Mouse (Mus musculus) testis, adult 2 months (tissue): ENCODE measurements around the gene Cacng8. TPM values are rescaled to one million over a fixed set of nuclear protein-coding genes. Genes with fewer than 3 reads are reported as not detected.

ENCODE experiments used
- H3K27ac ChIP-seq: fragments of 200-500 bp; 2 replicates; pipeline ENCODE4 v1.5.1; 2012; ENCODE audit warnings: low read depth, low read length; ENCODE audit not compliant: control insufficient read depth, insufficient read depth
- H3K27me3 ChIP-seq: fragments of 200-500 bp; 2 replicates; pipeline ENCODE4 v1.6.1; 2012; ENCODE audit warnings: mild to moderate bottlenecking, low read length, moderate library complexity; ENCODE audit not compliant: control insufficient read depth, insufficient read depth
- H3K36me3 ChIP-seq: fragments of 200-500 bp; 2 replicates; pipeline ENCODE4 v1.6.1; 2012; ENCODE audit warnings: mild to moderate bottlenecking, low read length; ENCODE audit not compliant: control insufficient read depth, insufficient read depth
- H3K4me1 ChIP-seq: fragments of 200-500 bp; 2 replicates; pipeline ENCODE4 v1.6.1; 2012; ENCODE audit warnings: low read length; ENCODE audit not compliant: control insufficient read depth, insufficient read depth
- H3K4me3 ChIP-seq: fragments of 200-500 bp; 2 replicates; pipeline ENCODE4 v1.5.1; 2012; ENCODE audit warnings: low read depth, mild to moderate bottlenecking, low read length, moderate library complexity, mixed read lengths; ENCODE audit not compliant: control insufficient read depth
- CTCF ChIP-seq: fragments of 200-500 bp; IDR thresholded peaks from 2 replicates; pipeline ENCODE4 v1.5.1; 2012; ENCODE audit warnings: low read depth, mild to moderate bottlenecking, inconsistent platforms, low read length, moderate library complexity; ENCODE audit not compliant: control insufficient read depth, insufficient read depth, insufficient replicate concordance
- POLR2A ChIP-seq: fragments of 200-500 bp; IDR thresholded peaks from 2 replicates; pipeline ENCODE4 v1.6.1; 2012; ENCODE audit warnings: low read depth, mild to moderate bottlenecking, inconsistent platforms, low read length, moderate library complexity; ENCODE audit not compliant: control insufficient read depth
- polyA plus RNA-seq: library from polyadenylated mRNA; depleted of rRNA; stranded (reverse); fragments of >200 nt; gene quantifications from 2 replicates; pipeline ENCODE4 v1.2.3, GENCODE M21; 2012; rRNA removed

The Cacng8 gene
- polyA plus RNA-seq, 1 experiment, result 10.9 TPM

DNA sequence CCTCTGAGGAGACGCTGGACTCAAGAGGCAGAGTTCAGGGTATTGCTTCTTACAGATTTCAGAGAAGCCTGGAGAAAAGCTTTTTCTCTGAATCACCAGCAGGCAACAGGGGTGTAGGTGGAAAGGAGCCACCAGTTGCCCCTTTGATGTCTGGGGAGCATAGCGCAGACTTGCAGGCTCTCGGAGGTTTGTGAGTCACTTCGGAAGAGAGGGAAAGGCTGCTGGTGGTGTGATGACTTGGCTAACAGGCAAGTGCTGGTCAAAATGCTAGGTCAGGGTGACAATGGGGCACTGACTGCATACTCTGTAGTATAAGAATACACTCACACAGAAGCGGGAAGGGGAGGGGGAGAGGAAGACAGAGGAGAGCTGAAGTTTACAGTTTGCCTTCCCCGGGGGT is 60.7 kb downstream of the Cacng8 start:
- H3K27ac ChIP-seq, result no peak overlapping the region
- no peak for TF ChIP-seq POLR2A
- TF ChIP-seq CTCF, result no peak
- no peak overlapping the region for H3K4me3 ChIP-seq
- H3K36me3 ChIP-seq, result no peaks in the 10 kb centered on the region
- H3K4me1 ChIP-seq, result no peaks in the 10 kb centered on the region
- no peaks in the 10 kb centered on the region for H3K27me3 ChIP-seq

DNA sequence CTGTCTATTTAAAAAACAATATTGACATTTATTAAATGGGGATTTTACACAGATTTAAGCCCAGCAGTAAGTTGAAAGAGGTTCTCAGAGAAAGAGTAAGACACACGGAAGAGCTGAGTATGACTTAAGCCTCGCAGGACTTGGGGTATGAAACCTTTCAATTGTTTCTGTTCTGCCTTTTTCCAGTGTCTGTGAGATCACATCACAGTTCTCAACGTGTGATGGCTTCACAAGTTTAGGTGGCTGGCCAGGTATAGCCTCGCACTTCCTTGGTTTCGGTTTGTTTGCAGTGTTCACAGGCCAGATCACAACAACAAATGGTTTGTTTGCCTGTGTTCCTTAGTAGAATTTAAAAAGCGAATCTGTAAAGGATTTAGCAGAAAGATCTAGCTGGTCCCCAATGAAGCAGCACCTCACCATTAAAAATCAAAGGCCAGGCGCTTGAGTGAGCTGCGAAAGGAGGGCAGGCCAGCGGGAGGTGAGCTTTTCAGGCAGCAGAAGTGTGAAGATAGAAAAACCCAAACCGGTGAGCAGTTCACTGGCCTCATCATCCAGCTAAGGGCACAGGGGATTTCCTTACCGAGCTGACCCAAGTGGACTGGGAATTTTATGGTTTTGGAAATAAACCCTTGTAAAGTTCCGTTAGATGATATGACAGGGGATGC is 62.5 kb downstream of the Cacng8 start:
- TF ChIP-seq CTCF, result no peak
- no peak for TF ChIP-seq POLR2A
- no peaks in the 10 kb centered on the region for H3K4me1 ChIP-seq
- H3K4me3 ChIP-seq, result no peak overlapping the region
- no peak overlapping the region for H3K27ac ChIP-seq
- no peaks in the 10 kb centered on the region for H3K27me3 ChIP-seq
- no peaks in the 10 kb centered on the region for H3K36me3 ChIP-seq

DNA sequence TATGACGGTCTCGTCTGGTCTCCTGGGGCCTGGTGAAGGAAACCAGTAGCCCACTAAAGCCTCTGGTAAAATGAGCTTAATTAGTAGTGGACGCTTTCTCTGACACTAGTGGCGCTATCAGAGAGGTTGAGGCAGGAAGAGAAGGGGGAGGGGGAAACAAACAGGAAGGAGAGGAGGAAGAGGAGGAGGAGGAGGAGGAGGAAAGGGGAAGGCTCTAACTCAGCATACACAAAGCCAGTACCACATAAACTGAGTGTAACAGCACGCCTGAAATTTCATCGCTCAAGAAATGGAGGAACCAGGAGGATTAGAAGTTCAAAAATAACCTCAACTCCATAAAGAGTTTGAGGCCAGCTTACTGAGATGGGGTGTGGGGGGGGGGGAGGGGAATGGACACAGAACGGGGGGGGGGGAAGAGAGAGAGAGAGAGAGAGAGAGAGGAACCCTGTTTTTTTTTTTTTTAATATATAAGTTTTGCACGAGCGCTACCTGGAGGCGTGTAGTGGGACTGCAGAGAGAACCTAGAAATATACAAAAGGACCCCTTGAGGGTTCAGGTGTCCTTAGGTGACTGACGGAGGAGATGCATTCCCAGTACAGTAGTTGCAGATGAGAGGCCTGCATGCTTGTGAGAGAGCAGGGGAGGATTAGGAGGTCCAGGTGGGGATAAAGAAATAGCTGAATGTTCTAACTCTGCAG is 63.2 kb downstream of the Cacng8 start:
- Histone ChIP-seq H3K4me3 (no peak overlapping the region), H3K27me3 (no peaks in the 10 kb centered on the region), H3K27ac (no peak overlapping the region), H3K36me3 (no peaks in the 10 kb centered on the region), H3K4me1 (no peaks in the 10 kb centered on the region)
- TF ChIP-seq CTCF (no peak), POLR2A (no peak)

DNA sequence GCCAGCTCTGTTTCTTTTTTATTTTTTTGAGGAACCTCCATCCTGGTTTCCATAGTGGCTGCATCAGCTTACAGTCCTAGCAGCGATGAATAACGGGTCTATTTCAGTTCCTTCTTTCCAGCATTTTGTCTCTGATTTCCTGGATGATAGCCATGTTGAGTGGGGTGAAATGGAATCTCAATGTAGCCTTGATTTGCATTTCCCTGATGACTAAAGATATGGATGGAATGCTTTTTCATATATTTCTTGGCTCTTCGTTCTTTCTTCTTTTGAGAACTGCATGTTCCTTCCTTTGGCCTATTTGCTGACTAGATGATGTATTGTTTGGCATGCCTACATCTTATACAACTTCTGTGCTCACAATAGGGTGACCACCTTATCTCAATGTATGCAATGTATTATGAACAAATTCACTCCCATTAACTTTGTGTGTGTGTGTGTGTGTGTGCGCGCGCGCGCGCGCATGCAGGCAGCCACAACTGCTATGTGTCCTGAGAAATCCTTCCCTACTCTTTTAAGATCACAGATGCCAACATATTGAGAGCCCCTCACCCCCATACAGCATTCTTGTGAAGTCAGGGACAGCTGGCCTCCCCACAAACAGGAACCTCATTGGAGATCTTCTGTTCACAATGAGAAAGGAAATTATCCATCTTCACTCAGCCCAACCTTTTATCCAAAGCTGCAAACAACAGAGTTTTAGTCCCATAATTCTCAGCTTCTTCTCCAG is 66.8 kb downstream of the Cacng8 start:
- Histone ChIP-seq H3K36me3 (no peaks in the 10 kb centered on the region), H3K4me1 (no peaks in the 10 kb centered on the region), H3K4me3 (no peak overlapping the region), H3K27ac (0 out of 2 replicates have a peak overlapping the region, but pooled peaks have one; percentile 3), H3K27me3 (no peaks in the 10 kb centered on the region)
- TF ChIP-seq CTCF (no peak), POLR2A (no peak)

DNA sequence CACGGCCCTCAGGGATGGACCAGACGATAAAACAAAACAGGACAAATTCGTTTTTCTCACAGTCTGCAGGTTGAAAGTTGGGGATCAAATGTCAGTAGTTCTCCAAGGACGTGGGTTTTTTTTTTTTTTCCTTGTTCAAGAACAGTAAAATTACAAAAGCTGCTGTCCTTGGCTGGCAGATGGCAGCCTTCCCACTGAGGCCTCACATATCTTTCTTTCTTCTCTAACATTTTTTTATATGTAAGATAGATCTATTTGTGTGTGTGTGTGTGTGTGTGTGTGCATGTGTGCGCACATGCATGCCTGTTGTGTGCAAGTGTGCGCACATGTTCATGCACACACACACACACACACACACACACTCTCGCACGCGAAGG is 67.3 kb downstream of the Cacng8 start:
- Histone ChIP-seq H3K4me1 (no peaks in the 10 kb centered on the region), H3K27me3 (no peaks in the 10 kb centered on the region), H3K4me3 (no peak overlapping the region), H3K27ac (0 out of 2 replicates have a peak overlapping the region, but pooled peaks have one; percentile 3), H3K36me3 (no peaks in the 10 kb centered on the region)
- TF ChIP-seq CTCF (no peak), POLR2A (no peak)

DNA sequence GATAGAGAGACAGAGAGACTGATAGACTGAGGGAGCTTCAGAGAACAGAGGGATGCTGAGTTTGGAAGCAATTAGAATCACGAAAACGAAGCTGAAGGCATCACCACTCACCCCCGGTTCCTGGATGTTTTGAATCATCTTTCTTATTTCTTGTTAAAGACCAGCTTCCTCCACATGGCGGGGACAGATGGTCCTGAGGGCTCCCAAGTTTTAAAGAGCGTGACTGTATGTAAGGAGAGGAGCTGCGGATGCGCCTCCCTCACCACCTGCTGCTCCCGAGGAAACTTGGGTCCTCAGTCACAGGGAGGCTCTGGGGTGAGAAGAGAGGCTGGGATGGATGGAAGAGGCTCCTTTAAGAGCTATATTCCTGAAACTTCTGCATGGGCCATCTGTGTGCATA is 69.8 kb downstream of the Cacng8 start:
- Histone ChIP-seq H3K4me1 (no peaks in the 10 kb centered on the region), H3K36me3 (no peaks in the 10 kb centered on the region), H3K27me3 (no peaks in the 10 kb centered on the region), H3K27ac (no peak overlapping the region), H3K4me3 (no peak overlapping the region)
- TF ChIP-seq CTCF (no peak), POLR2A (no peak)

DNA sequence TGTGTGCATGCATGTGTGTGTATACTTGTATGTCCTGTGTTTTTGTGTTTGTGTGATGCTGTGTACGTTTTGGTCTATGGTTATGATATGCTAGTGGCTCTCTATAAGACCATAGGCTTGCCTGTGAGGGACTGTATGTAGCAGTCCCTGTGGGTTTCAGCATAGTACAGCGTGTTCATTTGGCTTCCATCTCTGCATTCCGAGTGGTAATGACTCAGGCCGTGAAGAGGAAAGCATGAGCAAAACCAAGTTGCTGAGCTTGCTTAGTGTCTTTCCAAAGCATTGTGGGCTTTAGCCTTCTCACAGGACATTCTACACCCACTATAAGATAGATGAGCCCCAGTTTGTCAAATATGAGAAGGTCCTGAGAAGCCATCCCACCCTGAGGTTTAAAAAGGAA is 72.8 kb downstream of the Cacng8 start:
- no peak overlapping the region for H3K27ac ChIP-seq
- no peak overlapping the region for H3K4me3 ChIP-seq
- H3K4me1 ChIP-seq, result no peaks in the 10 kb centered on the region
- TF ChIP-seq CTCF (no peak), POLR2A (no peak)
- H3K27me3 ChIP-seq, result no peaks in the 10 kb centered on the region
- no peaks in the 10 kb centered on the region for H3K36me3 ChIP-seq

Other genes starting within 250 kb of the Cacng8 start
- 2.7 and 3.2 TPM in 2 replicates for gene AU018091, start 221.5 kb upstream of the Cacng8 start, polyA plus RNA-seq
- 0.02 and 0.04 TPM in 2 replicates for gene Nlrp12, start 140.9 kb upstream of the Cacng8 start, polyA plus RNA-seq
- gene Myadm, start 101.6 kb upstream of the Cacng8 start, polyA plus RNA-seq, result 20.4 and 21.6 TPM in 2 replicates
- gene Prkcg, start 101.5 kb upstream of the Cacng8 start, polyA plus RNA-seq, result 0.68 and 1.1 TPM in 2 replicates
- 1.9 and 2.1 TPM in 2 replicates for gene Cacng7, start 57.7 kb upstream of the Cacng8 start, polyA plus RNA-seq
- gene Cacng6, start 33.5 kb downstream of the Cacng8 start, polyA plus RNA-seq, result 0.05 and 0.11 TPM in 2 replicates
- 0.84 and 1.3 TPM in 2 replicates for gene Tarm1, start 111.9 kb downstream of the Cacng8 start, polyA plus RNA-seq
- gene Oscar, start 225.5 kb downstream of the Cacng8 start, polyA plus RNA-seq, result 1.9 and 3.2 TPM in 2 replicates
- gene Ndufa3, start 226.7 kb downstream of the Cacng8 start, polyA plus RNA-seq, result 99.6 and 122 TPM in 2 replicates
- gene Tfpt, start 239.2 kb downstream of the Cacng8 start, polyA plus RNA-seq, result 17.2 and 18.1 TPM in 2 replicates
- 24.8 and 26.4 TPM in 2 replicates for gene Prpf31, start 239.3 kb downstream of the Cacng8 start, polyA plus RNA-seq